Comparison of ENCODE assay signal across 8 mouse cellular contexts in the genomic region with DNA sequence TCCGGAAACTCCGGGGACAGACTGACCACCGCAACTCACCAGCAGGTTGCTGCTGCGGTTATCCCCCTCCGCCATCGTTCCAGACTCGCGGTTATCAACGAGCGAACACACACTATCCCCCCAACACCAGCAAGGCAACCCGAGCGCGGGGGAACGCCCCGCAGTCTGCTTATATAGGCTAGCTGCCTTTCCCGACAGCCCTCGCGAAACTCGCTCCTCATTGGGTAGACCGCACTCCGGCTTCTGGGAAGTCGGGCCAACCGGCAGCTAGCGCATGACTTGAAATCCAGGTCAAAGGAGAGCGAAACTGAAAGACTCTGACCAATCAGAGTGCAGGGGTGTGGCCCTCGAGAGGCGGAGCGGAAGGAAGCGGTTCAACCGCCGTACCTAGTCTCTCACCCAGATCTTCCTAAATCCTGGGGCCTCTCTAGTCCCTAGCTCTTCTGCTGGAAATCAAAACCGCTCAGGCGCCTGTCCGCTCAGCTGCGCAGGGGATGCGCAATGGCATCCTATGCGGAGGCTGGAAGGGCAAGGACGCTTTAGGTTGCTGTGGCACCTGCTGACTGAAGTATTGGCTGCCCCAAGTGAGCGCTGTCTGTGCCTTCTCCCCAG. TPM values are rescaled to one million over a fixed set of nuclear protein-coding genes. Genes with fewer than 3 reads are reported as not detected.
A peak's percentile ranks its signal among the peaks of the same experiment; 100 is the strongest.
DNase-seq lines count a peak whose midpoint lies in the region; ATAC-seq and TF ChIP-seq lines count a peak whose summit lies in the region.

TSS of gene Arl6ip1 (minus strand) at position 233 of the 612 bp plus-strand sequence.

- H3K4me1 ChIP-seq in E14TG2a.4 (replicated peaks; ENCODE audit: low read depth, low read length) = peaks cover 44% of the 10 kb centered on the region
- peaks cover 38% of the 10 kb centered on the region for H3K4me1 ChIP-seq in forebrain, embryonic 13.5 days
- H3K4me1 ChIP-seq in liver, postnatal 0 days (ENCODE audit: insufficient read depth) = peaks cover 28% of the 10 kb centered on the region
- peaks cover 15% of the 10 kb centered on the region for H3K4me1 ChIP-seq in neural tube, embryonic 14.5 days (ENCODE audit: control insufficient read depth, insufficient read depth, low read length)

- peak within 1 kb of the TSS; percentile 92 for H3K9ac ChIP-seq in forebrain, embryonic 13.5 days
- peak within 1 kb of the TSS; percentile 96 for H3K9ac ChIP-seq in liver, postnatal 0 days (replicated peaks)
- peak within 1 kb of the TSS; percentile 69 for H3K9ac ChIP-seq in neural tube, embryonic 14.5 days (replicated peaks; ENCODE audit: low read depth, low read length)

- peaks cover 43% of the 10 kb centered on the region for H3K36me3 ChIP-seq in E14TG2a.4 (ENCODE audit: insufficient read depth, low read length)
- peaks cover 21% of the 10 kb centered on the region for H3K36me3 ChIP-seq in forebrain, embryonic 13.5 days (ENCODE audit: poor library complexity, severe bottlenecking)
- peaks cover 16% of the 10 kb centered on the region for H3K36me3 ChIP-seq in liver, postnatal 0 days (replicated peaks; ENCODE audit: insufficient read depth, low read length)
- 0 out of 2 replicates have a peak, but pooled peaks cover 1% of the 10 kb centered on the region for H3K36me3 ChIP-seq in neural tube, embryonic 14.5 days (ENCODE audit: control insufficient read depth, insufficient read depth, low read length)

- peak within 1 kb of the TSS; percentile 92 for H3K27ac ChIP-seq in forebrain, embryonic 13.5 days
- peak within 1 kb of the TSS; percentile 97 for H3K27ac ChIP-seq in liver, postnatal 0 days (ENCODE audit: low read depth)
- H3K27ac ChIP-seq in neural tube, embryonic 14.5 days (ENCODE audit: low read depth, low read length) = peak within 1 kb of the TSS; percentile 76

- H3K9me3 ChIP-seq in E14TG2a.4 (ENCODE audit: low read length) = no peaks in the 10 kb centered on the region
- no peaks in the 10 kb centered on the region for H3K9me3 ChIP-seq in forebrain, embryonic 13.5 days (replicated peaks)
- H3K9me3 ChIP-seq in liver, postnatal 0 days (ENCODE audit: low read length) = no peaks in the 10 kb centered on the region
- no peaks in the 10 kb centered on the region for H3K9me3 ChIP-seq in neural tube, embryonic 14.5 days (ENCODE audit: control insufficient read depth, low read length)

- peak; percentile 98 for DNase-seq in heart, postnatal 10 days
- peak; percentile 99 for DNase-seq in large intestine, adult 2 months (ENCODE audit: low read depth, low spot score)
- DNase-seq in liver, postnatal 0 days = peak; percentile 98
- peak; percentile 94 for DNase-seq in testis, postnatal 10 days (ENCODE audit: low spot score)

- under 1% methylated on average over 39 of the region's 39 CpGs for WGBS in forebrain, embryonic 13.5 days
- WGBS in large intestine, adult 2 months = under 1% methylated on average over 39 of the region's 39 CpGs
- WGBS in liver, postnatal 0 days (ENCODE audit: insufficient replicate concordance) = under 1% methylated on average over 39 of the region's 39 CpGs
- WGBS in neural tube, embryonic 14.5 days = under 1% methylated on average over 39 of the region's 39 CpGs

- peak; percentile 99 for ATAC-seq in cerebellum, adult (ENCODE audit: insufficient number of reproducible peaks, low FRiP score, low TSS enrichment)
- ATAC-seq in forebrain, embryonic 13.5 days = peak; percentile 98
- ATAC-seq in liver, postnatal 0 days = peak; percentile 99
- peak; percentile 98 for ATAC-seq in neural tube, embryonic 14.5 days (ENCODE audit: low read depth)

- no peak for TF ChIP-seq CTCF in E14TG2a.4 (conservative IDR thresholded peaks at IDR 0.05; ENCODE audit: low read length)
- no peak for TF ChIP-seq CTCF in liver, postnatal 0 days (IDR thresholded peaks at IDR 0.05; ENCODE audit: low read depth)

- H3K4me3 ChIP-seq in E14TG2a.4 (replicated peaks; ENCODE audit: low read length) = peak within 1 kb of the TSS; percentile 95
- peak within 1 kb of the TSS; percentile 89 for H3K4me3 ChIP-seq in forebrain, embryonic 13.5 days
- H3K4me3 ChIP-seq in liver, postnatal 0 days (ENCODE audit: low read depth, low read length) = peak within 1 kb of the TSS; percentile 89
- H3K4me3 ChIP-seq in neural tube, embryonic 14.5 days (ENCODE audit: low read depth, low read length) = peak within 1 kb of the TSS; percentile 73

- no peaks in the 10 kb centered on the region for H3K27me3 ChIP-seq in E14TG2a.4 (ENCODE audit: insufficient read depth, low read length)
- H3K27me3 ChIP-seq in forebrain, embryonic 13.5 days = no peaks in the 10 kb centered on the region
- no peaks in the 10 kb centered on the region for H3K27me3 ChIP-seq in liver, postnatal 0 days (ENCODE audit: insufficient read depth, low read length)
- H3K27me3 ChIP-seq in neural tube, embryonic 14.5 days (ENCODE audit: control insufficient read depth, insufficient read depth, low read length) = no peaks in the 10 kb centered on the region

- intact Hi-C loops in heart, postnatal 10 days (cut with DNase I) = no loop called here

- H3K4me2 ChIP-seq in forebrain, embryonic 13.5 days = peak within 1 kb of the TSS; percentile 80
- H3K4me2 ChIP-seq in liver, postnatal 0 days (ENCODE audit: low read depth, low read length) = peak within 1 kb of the TSS; percentile 81
- peak within 1 kb of the TSS; percentile 79 for H3K4me2 ChIP-seq in neural tube, embryonic 14.5 days (ENCODE audit: low read depth, low read length)

- peak; percentile 85 for TF ChIP-seq EP300 in liver, postnatal 0 days (IDR thresholded peaks at IDR 0.05; ENCODE audit: low read depth)

RNA-seq across cellular contexts. Expression of gene Arl6ip1, which starts in this region (rescaled TPM):
- polyA plus RNA-seq in forebrain, embryonic 13.5 days (2015; fragmentation: Nextera tagmentation; extraction: Ambion mirVana) = 696 and 753 TPM in 2 replicates
- 10 to 100 TPM; 49.7 to 56.8 TPM for total RNA-seq in heart, postnatal 10 days (2021)
- 123 and 183 TPM in 2 replicates for polyA plus RNA-seq in large intestine, adult 2 months (2012; rRNA removed)
- polyA plus RNA-seq in liver, postnatal 0 days (2015; fragmentation: Nextera tagmentation; extraction: Ambion mirVana) = 299 and 309 TPM in 2 replicates
- 316 and 357 TPM in 2 replicates for polyA plus RNA-seq in neural tube, embryonic 14.5 days (2014; fragmentation: Nextera tagmentation; extraction: Ambion mirVana)

Comparison
In these comparisons a context has a peak if more than half of its experiments do, and no peak if none do; other contexts are left out.
1. Peak in every context shown above with its lines: DNase-seq, ATAC-seq, H3K4me3 ChIP-seq and H3K27ac ChIP-seq.